Mouse (Mus musculus): ENCODE measurements around the gene Ovca2.

Gene Ovca2

GRCm38 (mm10) chr11:75126384-75126783 is 52.3 kb downstream of the Ovca2 start:
- no peak for DNase-seq (ENCODE audit: low spot score in 2 of 2)

All from urinary bladder, postnatal 36 days (tissue).